13 mouse cellular contexts compared by ENCODE assay signal in genomic region chr5:115528128-115528527, GRCm38 (mm10).
"Had no signal": no experiment of that assay in that cellular context is flagged by ENCODE, and none has a peak within 500 bp of the region (broad histone marks: within the 10 kb centered on the region; RNA-seq: fewer than 3 reads in every experiment).

No protein-coding gene starts in this region.

- H3K27me3 ChIP-seq: kidney, embryonic 15.5 days; limb, embryonic 15.5 days; liver, embryonic 13.5 days; midbrain, embryonic 15.5 days; neural tube, embryonic 13.5 days; stomach, embryonic 15.5 days had no signal

- H3K9me3 ChIP-seq: kidney, embryonic 15.5 days; limb, embryonic 15.5 days; liver, embryonic 13.5 days; midbrain, embryonic 15.5 days; neural tube, embryonic 13.5 days; stomach, embryonic 15.5 days had no signal

- H3K36me3 ChIP-seq: liver, embryonic 13.5 days; midbrain, embryonic 15.5 days; neural tube, embryonic 13.5 days; stomach, embryonic 15.5 days had no signal

- ATAC-seq: midbrain, embryonic 15.5 days had no signal

- H3K4me3 ChIP-seq: kidney, embryonic 15.5 days; limb, embryonic 15.5 days; liver, embryonic 13.5 days; midbrain, embryonic 15.5 days; neural tube, embryonic 13.5 days; stomach, embryonic 15.5 days had no signal

- DNase-seq: layer of hippocampus, adult 9-11 months; layer of hippocampus, postnatal 36 days; liver, embryonic 13.5 days; lung, adult 18-20 months; lung, postnatal 36 days; right cerebral cortex, postnatal 14 days; thymus, adult 2 months; thymus, postnatal 25 days had no signal
